Mouse (Mus musculus) MEL (cell line): ENCODE measurements around the gene Eef2kmt. TPM values are rescaled to one million over a fixed set of nuclear protein-coding genes. Genes with fewer than 3 reads are reported as not detected.

ENCODE experiments used
- DNase-seq: peaks from one replicate; pipeline ENCODE4 v3.0.0; 2011; ENCODE audit warnings: low read depth, low spot score
- H3K27ac ChIP-seq: 2 replicates; pipeline ENCODE4 v1.5.1; 2012; ENCODE audit warnings: low read depth, mild to moderate bottlenecking, control low read depth, low read length, moderate library complexity; ENCODE audit not compliant: control insufficient read depth
- H3K27me3 ChIP-seq, 2 experiments: fragments of 150-350 bp in 1 of 2; sonication (generic) in 1 of 2; 2 replicates each; pipeline ENCODE4 v1.6.1; 2012; ENCODE audit warnings: low read length in 2 of 2, mild to moderate bottlenecking in 2 of 2, improper control_type of control experiment in 1 of 2, moderate library complexity in 1 of 2; ENCODE audit not compliant: insufficient read depth in 2 of 2, control insufficient read depth in 1 of 2
- H3K36me3 ChIP-seq, 2 experiments: 2 replicates each; pipeline ENCODE4 v1.6.1; 2012 to 2014; ENCODE audit warnings: low read length in 2 of 2, improper control_type of control experiment in 1 of 2, inconsistent platforms in 1 of 2, mild to moderate bottlenecking in 1 of 2; ENCODE audit not compliant: insufficient read depth in 2 of 2, control insufficient read depth in 1 of 2
- H3K4me1 ChIP-seq, 2 experiments: fragments of 150-350 bp in 1 of 2; sonication (generic) in 1 of 2; 2 replicates each; pipeline ENCODE4 v1.6.1; 2012; ENCODE audit warnings: low read length in 2 of 2, improper control_type of control experiment in 1 of 2, mild to moderate bottlenecking in 1 of 2; ENCODE audit not compliant: insufficient read depth in 2 of 2, control insufficient read depth in 1 of 2
- H3K4me3 ChIP-seq, 2 experiments: fragments of 150-350 bp in 1 of 2; sonication (generic) in 1 of 2; 2 replicates each; pipeline ENCODE4 v1.5.1; 2012; ENCODE audit warnings: low read depth in 2 of 2, low read length in 2 of 2, mild to moderate bottlenecking in 2 of 2, moderate library complexity in 2 of 2, control low read depth in 1 of 2, improper control_type of control experiment in 1 of 2; ENCODE audit not compliant: control insufficient read depth in 1 of 2, insufficient read depth in 1 of 2
- H3K79me2 ChIP-seq: 2 replicates; pipeline ENCODE4 v1.6.1; 2012; ENCODE audit warnings: mild to moderate bottlenecking, low read length, moderate library complexity; ENCODE audit not compliant: control insufficient read depth, poor library complexity, insufficient read depth
- H3K9ac ChIP-seq: 2 replicates; pipeline ENCODE4 v1.6.1; 2012; ENCODE audit warnings: low read depth, mild to moderate bottlenecking, control low read depth, low read length, moderate library complexity; ENCODE audit not compliant: control insufficient read depth, poor library complexity, severe bottlenecking
- H3K9me3 ChIP-seq: fragments of 150-350 bp; sonication (generic); replicated peaks from 2 replicates; pipeline ENCODE4 v1.6.1; 2012; ENCODE audit warnings: mild to moderate bottlenecking, low read length, improper control_type of control experiment, moderate library complexity; ENCODE audit not compliant: insufficient read depth
- CHD1 ChIP-seq: IDR thresholded peaks from 2 replicates; pipeline ENCODE4 v1.6.1; 2012; ENCODE audit warnings: low read depth, mild to moderate bottlenecking, inconsistent platforms, low read length, improper control_type of control experiment
- CTCF ChIP-seq, 3 experiments: IDR thresholded peaks in 2 of 3; conservative IDR thresholded peaks in 1 of 3; 2 replicates each; pipeline ENCODE4 v1.5.1; 2011 to 2012; ENCODE audit warnings: low read length in 3 of 3, low read depth in 2 of 3, mild to moderate bottlenecking in 2 of 3, improper control_type of control experiment in 1 of 3, inconsistent platforms in 1 of 3, mixed read lengths in 1 of 3, moderate library complexity in 1 of 3; ENCODE audit not compliant: control insufficient read depth in 1 of 3, insufficient read depth in 1 of 3, poor library complexity in 1 of 3, severe bottlenecking in 1 of 3
- EP300 ChIP-seq, 2 experiments: IDR thresholded peaks; 2 replicates each; pipeline ENCODE4 v1.6.1; 2011; ENCODE audit warnings: improper control_type of control experiment in 2 of 2, low read length in 2 of 2, low read depth in 1 of 2, mild to moderate bottlenecking in 1 of 2
- ETS1 ChIP-seq: IDR thresholded peaks from 2 replicates; pipeline ENCODE4 v1.6.1; 2012; ENCODE audit warnings: low read depth, mild to moderate bottlenecking, inconsistent platforms, low read length, improper control_type of control experiment, moderate library complexity
- HCFC1 ChIP-seq: IDR thresholded peaks from 2 replicates; pipeline ENCODE4 v1.6.1; 2012; ENCODE audit warnings: low read depth, mild to moderate bottlenecking, inconsistent platforms, low read length, improper control_type of control experiment, moderate library complexity
- MEF2A ChIP-seq: IDR thresholded peaks from 2 replicates; pipeline ENCODE4 v1.6.1; 2014; ENCODE audit warnings: low read depth, mild to moderate bottlenecking, inconsistent platforms, low read length, improper control_type of control experiment; ENCODE audit not compliant: poor library complexity, insufficient replicate concordance, severe bottlenecking; ENCODE audit errors: extremely low read depth
- MXI1 ChIP-seq: IDR thresholded peaks from 2 replicates; pipeline ENCODE4 v1.6.1; 2011; ENCODE audit warnings: mild to moderate bottlenecking, low read depth, low read length, improper control_type of control experiment
- MYB ChIP-seq: IDR thresholded peaks from 2 replicates; pipeline ENCODE4 v1.6.1; 2011; ENCODE audit warnings: mild to moderate bottlenecking, low read depth, low read length, improper control_type of control experiment
- MYC ChIP-seq: IDR thresholded peaks from 2 replicates; pipeline ENCODE4 v1.6.1; 2011; ENCODE audit warnings: low read depth, mild to moderate bottlenecking, low read length, improper control_type of control experiment, moderate library complexity
- NELFE ChIP-seq: IDR thresholded peaks from 2 replicates; pipeline ENCODE4 v1.6.1; 2011; ENCODE audit warnings: low read depth, low read length, improper control_type of control experiment
- NRF1 ChIP-seq: IDR thresholded peaks from 2 replicates; pipeline ENCODE4 v1.6.1; 2014; ENCODE audit warnings: low read depth, mild to moderate bottlenecking, inconsistent platforms, low read length, improper control_type of control experiment, moderate library complexity; ENCODE audit not compliant: poor library complexity, insufficient read depth, severe bottlenecking
- POLR2AphosphoS5 ChIP-seq: IDR thresholded peaks from 2 replicates; pipeline ENCODE4 v1.6.1; 2012; ENCODE audit warnings: low read depth, borderline replicate concordance, mild to moderate bottlenecking, inconsistent platforms, low read length, moderate library complexity, mixed read lengths
- TAL1 ChIP-seq: IDR thresholded peaks from 2 replicates; pipeline ENCODE4 v1.6.1; 2012; ENCODE audit warnings: mild to moderate bottlenecking, inconsistent platforms, low read length, moderate library complexity, mixed read lengths
- polyA plus RNA-seq, 2 experiments: library from polyadenylated mRNA; stranded (reverse) in 1 of 2; unstranded in 1 of 2; fragments of >175 nt in 1 of 2; fragments of >200 nt in 1 of 2; gene quantifications; 2 replicates each; pipeline versions ENCODE4 v1.2.1 to v1.2.4; 2012; ENCODE audit warnings: low replicate concordance in 2 of 2, low read depth in 1 of 2; ENCODE audit not compliant: insufficient read length in 2 of 2, insufficient read depth in 1 of 2, missing spikeins in 1 of 2
- total RNA-seq: library from RNA; depleted of rRNA; stranded (reverse); fragments of 300-350 nt; gene quantifications from 2 replicates; pipeline ENCODE4 v1.2.3, GENCODE M21; 2012

Eef2kmt gene
- total and polyA plus RNA-seq, 3 experiments = 21.4 to 48.6 TPM; not detected in 1

- Histone ChIP-seq H3K27me3 (no peaks in the 10 kb centered on the region; a peak in 1 of 4 replicates), H3K79me2 (no peaks in the 10 kb centered on the region), H3K9me3 (no peaks in the 10 kb centered on the region), H3K4me1 (no peaks in the 10 kb centered on the region), H3K9ac (no peak overlapping the region), H3K36me3 (no peaks in the 10 kb centered on the region), H3K4me3 (no peak overlapping the region), H3K27ac (no peak overlapping the region)
- DNase-seq = no peak
- TF ChIP-seq NELFE (no peak), ETS1 (no peak), CHD1 (no peak), MYB (no peak), MYC (no peak)
These were observed 39.5 kb upstream of the Eef2kmt start for GRCm38 (mm10) chr16:5295238-5295637.

GRCm38 (mm10) chr16:5285376-5285775, 29.6 kb upstream of the Eef2kmt start:
- no peak overlapping the region for H3K4me3 ChIP-seq
- no peak overlapping the region for H3K27ac ChIP-seq
- no peak for TF ChIP-seq MYB
- TF ChIP-seq MYC = no peak
- no peak for TF ChIP-seq EP300 (IDR thresholded peaks at IDR 0.05; ENCODE audit: low read depth in 1 of 2, low read length in 2 of 2)
- no peak for TF ChIP-seq HCFC1
- no peak for TF ChIP-seq MEF2A
- no peak for TF ChIP-seq ETS1
- no peak for TF ChIP-seq NRF1
- TF ChIP-seq TAL1 = no peak
- no peak for TF ChIP-seq CTCF (IDR thresholded peaks at IDR 0.05 in 2 of 3, conservative IDR thresholded peaks at IDR 0.05 in 1 of 3; ENCODE audit: control insufficient read depth in 1 of 3, insufficient read depth in 1 of 3, low read depth in 2 of 3, low read length in 3 of 3, poor library complexity in 1 of 3, severe bottlenecking in 1 of 3)
- no peak for TF ChIP-seq POLR2AphosphoS5
- TF ChIP-seq, all 39 proteins: peak for 0
- Histone ChIP-seq H3K36me3 (no peaks in the 10 kb centered on the region), H3K79me2 (no peaks in the 10 kb centered on the region), H3K9ac (no peak overlapping the region), H3K4me1 (no peaks in the 10 kb centered on the region), H3K9me3 (no peaks in the 10 kb centered on the region), H3K27me3 (no peaks in the 10 kb centered on the region)
- DNase-seq = no peak

GRCm38 (mm10) chr16:5282686-5283085, 26.9 kb upstream of the Eef2kmt start:
- no peak overlapping the region for H3K4me3 ChIP-seq
- no peak for DNase-seq
- no peaks in the 10 kb centered on the region for H3K27me3 ChIP-seq
- no peaks in the 10 kb centered on the region for H3K79me2 ChIP-seq
- TF ChIP-seq MXI1 = no peak
- TF ChIP-seq, all 39 proteins: peak for 0
- Histone ChIP-seq H3K4me1 (no peaks in the 10 kb centered on the region), H3K27ac (no peak overlapping the region), H3K9me3 (no peaks in the 10 kb centered on the region), H3K9ac (no peak overlapping the region), H3K36me3 (no peaks in the 10 kb centered on the region)
